Mouse (Mus musculus) G1E (cell line): Measurements from ENCODE around the gene Prss22.

Source experiments
- CTCF ChIP-seq: IDR thresholded peaks from 2 replicates; pipeline ENCODE4 v1.5.1; 2012; ENCODE audit warnings: low read depth, low read length, inconsistent platforms, mixed read lengths
- GATA1 ChIP-seq: IDR thresholded peaks from 2 replicates; pipeline ENCODE4 v1.6.1; 2012; ENCODE audit warnings: borderline replicate concordance, low read length, inconsistent platforms, mixed read lengths
- TAL1 ChIP-seq: conservative IDR thresholded peaks from 2 replicates; pipeline ENCODE4 v1.6.1; 2012; ENCODE audit warnings: low read depth, low read length, inconsistent platforms, mixed read lengths

GRCm38 (mm10) chr17:24030551-24030950 is 32.7 kb upstream of the Prss22 start:
- no peak for TF ChIP-seq TAL1
- TF ChIP-seq CTCF: no peak
- no peak for TF ChIP-seq GATA1
